Comparison of ENCODE assay signal across 25 mouse cellular contexts in genomic region chr6:131436626-131437025, GRCm38 (mm10). TPM values are rescaled to one million over a fixed set of nuclear protein-coding genes. Genes with fewer than 3 reads are reported as not detected.
"Had no signal": no experiment of that assay in that cellular context is flagged by ENCODE, and none has a peak within 500 bp of the region (broad histone marks: within the 10 kb centered on the region; RNA-seq: fewer than 3 reads in every experiment).

No protein-coding gene starts in this region.

- H3K9ac ChIP-seq: neural tube, embryonic 13.5 days; neural tube, embryonic 15.5 days; stomach, embryonic 15.5 days had no signal

- H3K36me3 ChIP-seq: neural tube, embryonic 13.5 days; neural tube, embryonic 15.5 days; stomach, embryonic 15.5 days had no signal

- DNase-seq: retina, postnatal 1 day; right cerebral cortex, adult 18-20 months; right cerebral cortex, postnatal 14 days; right cerebral cortex, postnatal 25 days; right cerebral cortex, postnatal 4 days; spleen, adult 18-20 months; thymus, adult 18-20 months; thymus, adult 2 months; thymus, postnatal 14 days; thymus, postnatal 25 days; thymus, postnatal 36 days; thymus, postnatal 4 days had no signal

- H3K4me1 ChIP-seq: stomach, embryonic 15.5 days had no signal

- H3K9me3 ChIP-seq: neural tube, embryonic 15.5 days; stomach, embryonic 15.5 days had no signal

- H3K4me3 ChIP-seq: neural tube, embryonic 13.5 days; neural tube, embryonic 15.5 days; stomach, embryonic 15.5 days had no signal

- H3K27me3 ChIP-seq: neural tube, embryonic 15.5 days; stomach, embryonic 15.5 days had no signal

- H3K27ac ChIP-seq: neural tube, embryonic 13.5 days; neural tube, embryonic 15.5 days; stomach, embryonic 15.5 days; stomach, postnatal 0 days had no signal

RNA-seq across cellular contexts. Expression of gene 5430401F13Rik, which starts 49.6 kb away (rescaled TPM):
- total RNA-seq: neutrophil, adult 5-6 weeks had no signal
- polyA plus RNA-seq: neural tube, embryonic 13.5 days; neural tube, embryonic 14.5 days; neural tube, embryonic 15.5 days; small intestine, adult 2 months; spleen, adult 2 months; stomach, embryonic 14.5 days; stomach, embryonic 15.5 days; stomach, embryonic 16.5 days; stomach, postnatal 0 days; testis, adult 2 months; thymus, adult 2 months; thymus, postnatal 0 days; urinary bladder, adult 2 months had no signal

RNA-seq across cellular contexts. Expression of gene Gm6619, which starts 49.6 kb away (rescaled TPM):
- total RNA-seq: neutrophil, adult 5-6 weeks had no signal
- polyA plus RNA-seq: neural tube, embryonic 13.5 days; neural tube, embryonic 14.5 days; neural tube, embryonic 15.5 days; small intestine, adult 2 months; spleen, adult 2 months; stomach, embryonic 14.5 days; stomach, embryonic 15.5 days; stomach, embryonic 16.5 days; stomach, postnatal 0 days; testis, adult 2 months; thymus, adult 2 months; urinary bladder, adult 2 months had no signal
